Mouse (Mus musculus): ENCODE measurements around the gene Anp32a. TPM values are rescaled to one million over a fixed set of nuclear protein-coding genes. Genes with fewer than 3 reads are reported as not detected.

Anp32a gene
- total RNA-seq, 2 experiments from 2014 or later = 136 to 137 TPM

DNA sequence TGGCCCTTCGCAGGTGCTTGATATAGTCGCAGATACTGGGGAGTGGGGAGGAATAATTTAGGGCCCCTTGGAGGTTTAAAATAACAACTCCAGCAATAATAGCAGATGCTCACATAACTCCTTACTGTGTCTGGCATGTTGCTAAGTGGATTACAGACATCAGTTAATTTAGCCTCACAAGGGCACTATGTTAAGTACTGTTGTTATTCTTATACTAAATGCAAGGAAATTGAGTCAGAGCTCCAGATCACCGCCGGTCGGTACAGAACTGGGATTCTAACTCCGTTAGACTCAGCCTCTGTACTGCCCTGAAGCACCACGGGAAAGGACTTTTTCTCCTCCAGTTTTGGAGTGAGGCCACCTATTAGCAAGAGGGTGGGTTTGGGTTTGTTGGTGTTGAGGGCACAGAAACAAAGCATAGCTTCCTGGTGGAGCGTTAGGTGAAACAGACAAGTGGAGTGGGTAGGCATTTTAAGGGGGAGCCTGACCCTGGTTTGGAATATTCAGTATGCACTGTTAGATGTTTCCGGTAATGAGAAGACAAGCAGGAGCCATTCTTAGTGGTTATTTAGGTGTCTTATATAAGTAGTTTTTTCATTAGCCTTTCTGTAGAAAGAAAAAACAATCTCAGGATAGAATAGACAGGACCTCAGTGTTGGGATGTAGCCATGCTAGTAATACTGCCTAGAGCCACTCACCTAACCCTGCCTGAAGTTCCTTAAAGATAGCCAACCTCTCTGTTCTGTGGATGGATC lies 4.7 kb downstream of the Anp32a start:
- ATAC-seq (replicated peaks; ENCODE audit: low FRiP score, poor library complexity, severe bottlenecking) = no peak

DNA sequence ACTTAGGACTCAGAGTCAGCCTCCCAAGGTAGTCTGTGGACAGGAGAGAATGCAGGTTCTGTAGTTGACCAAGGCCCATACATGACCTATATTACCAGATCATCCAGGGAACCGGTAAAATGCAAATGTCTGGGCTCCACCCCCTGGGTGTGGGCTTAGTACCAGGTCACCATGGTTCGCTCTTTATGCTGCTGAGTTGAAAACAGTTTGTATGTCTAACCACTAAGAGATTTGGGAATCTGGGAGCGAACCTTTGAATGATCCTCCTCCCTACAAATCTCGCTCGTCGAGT lies 5.2 kb downstream of the Anp32a start:
- ATAC-seq (replicated peaks; ENCODE audit: low FRiP score, poor library complexity, severe bottlenecking) = no peak

DNA sequence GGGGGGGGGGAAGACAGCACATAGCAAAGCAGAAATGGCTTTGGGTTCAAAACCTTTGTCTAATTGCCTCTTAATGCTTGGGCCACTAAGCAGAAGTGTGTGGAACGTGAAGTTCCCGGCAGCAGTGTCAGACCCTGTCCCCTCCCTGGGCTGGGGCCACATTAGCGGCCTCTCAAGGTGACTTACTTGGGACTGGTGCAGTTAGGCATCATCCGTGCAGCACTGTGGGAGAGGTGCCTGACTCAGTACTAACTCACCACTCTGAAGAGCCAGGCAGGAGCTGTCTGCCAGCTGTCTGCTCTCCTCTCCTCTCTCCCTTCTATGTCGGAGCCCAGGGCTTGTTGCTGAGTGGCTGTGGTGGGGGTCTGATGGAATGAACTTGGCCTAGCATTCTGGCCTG lies 6.1 kb downstream of the Anp32a start:
- ATAC-seq (replicated peaks; ENCODE audit: low FRiP score, poor library complexity, severe bottlenecking) = no peak

DNA sequence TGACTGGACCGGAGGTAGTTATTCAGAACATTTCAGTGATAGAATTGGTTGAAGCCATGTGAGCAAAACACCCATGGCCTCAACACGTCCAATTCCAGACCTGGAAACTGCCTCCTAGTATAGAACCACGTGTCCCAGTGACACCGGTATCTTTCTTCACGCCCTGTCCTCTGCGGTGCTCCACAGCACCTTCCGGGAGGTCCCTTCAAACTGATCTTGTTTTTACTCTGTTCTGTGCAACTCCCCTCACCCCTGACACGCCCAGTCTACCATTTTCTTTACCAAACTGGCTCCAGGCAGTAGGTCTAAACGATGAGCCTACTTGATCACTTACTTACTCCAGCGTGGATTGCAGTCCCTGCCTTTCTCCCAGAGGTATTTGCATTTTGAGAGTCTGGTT lies 7.0 kb downstream of the Anp32a start:
- ATAC-seq (replicated peaks; ENCODE audit: low FRiP score, poor library complexity, severe bottlenecking) = no peak

DNA sequence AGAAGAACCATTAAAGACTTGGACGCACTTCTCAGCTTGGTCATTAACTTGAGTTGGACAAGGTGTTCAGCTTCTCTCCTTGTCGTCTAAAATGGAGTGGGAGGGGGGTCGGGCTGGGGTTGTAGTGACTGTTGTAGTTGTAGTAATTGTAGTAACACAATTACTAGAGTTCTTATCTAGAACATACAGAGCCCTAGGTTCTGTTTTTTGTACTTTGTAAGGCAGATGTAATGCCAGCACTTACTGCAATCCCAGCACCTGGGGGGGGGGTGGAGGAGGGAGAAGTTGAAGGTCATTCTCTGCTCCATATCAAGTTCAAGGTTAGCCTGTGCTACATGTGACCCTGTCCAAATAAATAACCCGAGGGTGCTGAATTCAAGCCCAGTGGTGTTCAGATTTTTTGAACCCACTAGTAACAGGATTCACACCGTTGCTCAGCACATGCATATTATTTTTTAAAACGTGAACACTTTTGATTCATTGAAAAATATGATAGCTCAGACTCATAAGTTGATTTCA lies 7.4 kb downstream of the Anp32a start:
- no peak for ATAC-seq (replicated peaks; ENCODE audit: low FRiP score, poor library complexity, severe bottlenecking)

DNA sequence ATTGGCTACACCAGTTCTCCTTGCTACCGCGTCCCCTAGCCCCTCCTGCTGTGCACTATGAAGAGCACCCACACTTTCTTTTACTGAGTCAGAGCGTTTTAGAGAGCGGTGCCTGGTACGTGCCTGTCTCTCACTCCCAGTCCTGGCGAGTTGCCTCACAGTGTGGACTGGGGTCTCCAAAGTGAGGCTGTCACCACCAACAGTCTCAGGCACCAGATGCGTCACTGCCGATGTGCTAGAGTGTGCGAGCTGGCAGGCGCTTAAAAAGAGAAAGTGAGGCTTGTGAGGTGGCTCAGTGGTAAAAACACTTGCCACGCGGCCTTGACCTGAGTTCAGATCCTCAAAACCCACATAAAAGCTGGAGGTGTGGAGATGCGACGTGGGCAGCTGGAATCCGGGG lies 8.2 kb downstream of the Anp32a start:
- ATAC-seq (replicated peaks; ENCODE audit: low FRiP score, poor library complexity, severe bottlenecking) = no peak

DNA sequence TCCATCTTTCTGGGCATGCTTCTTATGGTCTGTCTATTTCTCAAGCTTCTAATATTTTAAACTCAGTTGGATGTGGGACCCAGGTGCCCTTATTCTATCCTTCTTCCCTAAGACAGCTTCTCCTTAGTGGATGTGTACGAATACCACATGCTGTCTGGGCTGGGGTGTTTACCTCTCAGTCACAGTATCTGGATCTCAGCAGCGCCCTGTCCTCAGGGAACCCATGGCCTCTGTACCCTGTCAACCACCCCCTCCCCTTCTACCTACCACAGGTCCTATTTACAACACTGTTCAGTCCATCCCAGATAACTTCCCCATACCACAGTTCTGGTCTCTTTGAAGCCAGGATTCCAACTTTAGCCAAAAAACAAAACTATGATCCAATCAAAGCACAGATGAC lies 9.6 kb downstream of the Anp32a start:
- ATAC-seq (replicated peaks; ENCODE audit: low FRiP score, poor library complexity, severe bottlenecking) = no peak

DNA sequence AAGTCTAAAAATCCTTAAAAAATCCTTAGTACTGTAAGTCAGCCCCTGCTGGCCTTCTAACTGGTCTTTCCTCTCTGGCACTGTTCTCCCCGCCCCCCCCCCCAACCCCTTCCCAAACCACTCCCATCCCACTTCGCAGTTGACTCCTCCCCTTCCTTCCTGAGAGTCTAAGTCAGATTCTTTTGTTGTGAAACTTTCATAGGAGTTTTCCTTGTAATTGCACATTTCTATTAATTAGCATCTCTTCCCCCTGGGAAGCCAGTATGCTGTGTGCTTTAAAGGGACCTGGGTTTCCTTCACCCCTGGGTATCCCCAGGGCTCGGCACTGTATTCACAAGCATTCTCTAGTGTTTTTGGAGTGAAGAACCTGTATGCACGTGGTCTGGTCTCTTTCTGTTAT lies 10.1 kb downstream of the Anp32a start:
- no peak for ATAC-seq (replicated peaks; ENCODE audit: low FRiP score, poor library complexity, severe bottlenecking)

DNA sequence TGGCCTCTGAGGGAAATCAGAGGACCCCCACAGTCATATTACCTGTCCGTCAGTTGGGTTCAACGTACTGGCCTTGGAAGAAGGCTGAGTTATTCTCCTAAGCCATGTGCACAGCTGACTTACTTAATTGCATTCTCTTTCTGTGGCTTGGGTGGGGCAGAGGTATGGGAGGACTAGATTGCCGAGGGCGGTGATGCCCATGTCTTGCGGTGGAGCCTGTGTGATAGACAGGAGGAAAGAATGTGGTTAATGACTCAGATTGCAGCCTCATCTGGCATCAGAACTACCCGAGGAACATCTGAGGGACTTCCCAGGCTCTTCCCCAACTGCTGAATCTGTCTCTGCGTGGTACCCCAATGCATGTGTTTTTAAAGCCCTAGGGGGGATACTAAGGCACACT lies 12.7 kb downstream of the Anp32a start:
- ATAC-seq (replicated peaks; ENCODE audit: low FRiP score, poor library complexity, severe bottlenecking) = peak; percentile 74; the same call in 1 of the 2 replicates

DNA sequence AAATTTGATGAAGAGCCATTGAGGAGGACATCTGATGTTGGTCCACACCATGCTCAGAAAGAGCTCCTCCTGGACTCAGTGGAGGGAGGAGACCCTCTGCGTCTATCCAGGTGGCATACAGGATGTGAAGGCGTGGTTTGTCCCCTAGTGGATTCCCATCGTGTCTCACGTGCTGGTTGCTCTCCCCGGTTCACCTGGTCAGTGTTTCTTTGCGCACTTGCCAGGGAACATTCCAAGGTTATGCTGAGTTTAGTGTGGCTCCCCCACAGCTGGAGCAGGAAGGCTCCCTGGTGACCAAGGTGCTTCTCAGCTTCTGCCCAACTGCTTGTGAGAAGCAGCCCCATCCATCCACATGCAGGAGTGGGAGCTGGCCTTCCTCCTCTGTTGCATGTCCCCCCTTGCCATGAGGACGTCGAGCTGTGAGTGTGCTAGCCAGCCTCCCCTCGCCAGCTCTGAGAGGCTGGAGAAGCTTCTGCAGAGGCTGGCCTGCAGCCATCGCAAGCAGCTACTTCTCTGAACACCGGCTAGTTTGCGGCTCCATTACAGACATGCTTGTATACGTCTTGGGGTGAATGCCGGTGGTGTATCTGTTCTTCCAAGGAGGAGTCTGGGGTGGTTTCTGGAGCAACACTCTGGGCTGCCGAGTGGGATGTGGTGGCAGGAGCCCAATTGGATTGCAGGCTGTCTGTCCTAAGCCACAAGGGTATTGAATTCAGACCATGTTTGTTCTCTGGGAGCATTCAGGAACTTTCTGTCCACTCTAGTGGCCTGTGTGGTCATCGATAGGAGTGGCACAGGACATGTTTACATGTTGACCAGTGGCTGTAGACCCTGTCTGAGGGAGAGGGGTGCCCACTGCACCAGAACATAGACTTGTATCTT lies 14.0 kb downstream of the Anp32a start:
- no peak for ATAC-seq (replicated peaks; ENCODE audit: low FRiP score, poor library complexity, severe bottlenecking)

DNA sequence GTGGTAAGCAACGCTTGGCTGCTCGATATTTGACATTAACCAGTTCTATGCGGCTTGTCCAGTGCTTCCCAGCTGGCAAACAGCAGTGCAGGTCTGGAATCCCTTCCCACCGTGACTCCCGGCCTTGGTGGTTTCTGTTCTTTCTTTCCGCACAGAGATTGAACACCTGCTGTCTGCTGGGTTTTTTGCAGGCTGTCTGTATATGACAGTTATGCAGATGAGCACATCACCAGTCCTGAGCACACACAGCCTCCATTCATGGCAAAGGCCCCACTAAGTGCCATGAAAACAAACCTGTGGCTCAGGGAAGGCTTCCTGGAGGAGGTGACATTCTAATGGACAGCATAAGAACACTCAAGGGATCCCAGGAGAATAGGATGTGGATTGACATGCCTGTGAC lies 14.7 kb downstream of the Anp32a start:
- ATAC-seq (replicated peaks; ENCODE audit: low FRiP score, poor library complexity, severe bottlenecking) = no peak

DNA sequence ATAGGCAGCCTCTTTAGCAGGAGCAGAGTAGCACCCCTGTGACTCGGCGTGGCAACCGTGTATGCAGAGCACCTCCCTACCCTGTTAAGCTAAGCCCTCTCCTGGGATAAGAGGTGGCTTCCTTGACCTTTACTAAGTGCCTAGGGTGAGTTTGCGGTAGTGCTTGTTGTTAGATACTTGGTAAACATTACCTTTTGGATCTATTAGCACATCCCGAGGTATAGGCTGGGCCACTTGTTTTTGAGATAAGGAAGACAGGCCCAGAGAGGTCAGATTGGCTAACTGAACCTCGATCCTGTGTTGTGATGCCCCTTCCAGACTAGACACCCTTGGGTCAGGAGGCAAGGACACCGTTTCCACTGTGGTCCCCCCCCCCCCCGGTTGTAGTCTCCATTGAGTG lies 16.5 kb downstream of the Anp32a start:
- ATAC-seq (replicated peaks; ENCODE audit: low FRiP score, poor library complexity, severe bottlenecking) = no peak

DNA sequence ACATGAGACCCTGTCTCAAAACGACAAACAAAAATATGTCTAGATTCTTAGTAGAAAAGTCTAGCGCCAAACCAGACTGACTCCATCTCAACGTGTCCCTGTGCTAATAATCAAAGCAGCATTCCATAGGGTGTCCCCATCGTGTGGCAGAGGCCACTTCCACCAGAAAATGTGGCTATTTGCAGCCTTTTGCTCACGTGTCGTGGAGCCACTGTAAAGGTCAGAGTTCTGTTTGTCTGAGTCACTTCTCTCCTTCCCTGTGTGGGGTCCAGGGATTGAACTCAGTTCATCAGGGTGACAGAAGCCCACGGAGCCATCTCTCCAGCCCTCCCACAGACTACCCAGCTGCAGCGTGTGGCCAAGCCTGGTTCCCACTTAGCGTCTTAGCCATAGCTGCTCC lies 17.8 kb downstream of the Anp32a start:
- ATAC-seq (replicated peaks; ENCODE audit: low FRiP score, poor library complexity, severe bottlenecking) = no peak

DNA sequence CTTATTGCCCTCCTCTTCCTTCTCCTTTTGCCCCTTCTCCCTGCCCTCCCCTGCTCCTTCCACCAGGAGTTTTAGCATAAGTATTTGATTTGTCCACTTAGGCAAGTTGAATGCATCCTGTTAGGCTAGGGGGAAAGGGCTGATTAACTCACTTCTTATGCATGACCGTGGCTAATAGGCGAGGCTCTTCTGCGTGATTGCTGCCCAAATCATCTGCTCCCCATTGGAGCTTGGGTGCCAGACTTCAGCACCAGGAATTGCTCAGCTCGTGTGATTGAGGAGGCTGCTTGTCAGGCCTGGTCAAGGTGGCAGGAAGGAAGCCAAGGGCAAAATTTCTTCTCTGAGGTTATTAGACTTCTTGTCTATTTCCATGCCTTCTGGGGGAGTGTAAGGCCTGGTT lies 19.8 kb downstream of the Anp32a start:
- no peak for ATAC-seq (replicated peaks; ENCODE audit: low FRiP score, poor library complexity, severe bottlenecking)

DNA sequence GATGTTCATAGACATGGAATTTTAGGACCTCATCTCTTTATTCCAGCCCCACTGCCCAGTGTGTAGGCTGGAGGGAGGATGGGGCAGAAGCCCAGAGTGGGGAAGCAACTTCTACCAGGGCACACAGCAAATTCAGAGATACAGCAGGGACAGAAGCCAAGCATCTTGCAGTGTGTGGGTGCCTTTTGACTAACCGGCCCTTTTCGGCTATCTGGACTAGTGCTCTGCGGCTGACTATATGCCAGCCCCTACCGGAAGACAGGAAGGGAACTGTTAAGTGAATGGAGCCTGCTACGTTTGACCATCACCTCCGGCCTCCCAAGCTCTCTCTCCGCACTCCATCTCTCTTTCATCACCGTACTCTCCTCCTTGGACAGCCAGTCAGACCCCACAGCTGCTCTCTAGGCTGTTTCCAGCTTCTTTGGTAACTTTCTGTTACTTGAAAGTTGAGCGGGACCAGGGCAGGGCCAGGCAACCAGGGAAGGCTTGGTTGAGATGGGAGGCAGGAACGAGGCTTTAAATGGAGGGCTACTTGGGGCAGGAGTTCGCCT lies 21.8 kb downstream of the Anp32a start:
- ATAC-seq (replicated peaks; ENCODE audit: low FRiP score, poor library complexity, severe bottlenecking) = no peak

DNA sequence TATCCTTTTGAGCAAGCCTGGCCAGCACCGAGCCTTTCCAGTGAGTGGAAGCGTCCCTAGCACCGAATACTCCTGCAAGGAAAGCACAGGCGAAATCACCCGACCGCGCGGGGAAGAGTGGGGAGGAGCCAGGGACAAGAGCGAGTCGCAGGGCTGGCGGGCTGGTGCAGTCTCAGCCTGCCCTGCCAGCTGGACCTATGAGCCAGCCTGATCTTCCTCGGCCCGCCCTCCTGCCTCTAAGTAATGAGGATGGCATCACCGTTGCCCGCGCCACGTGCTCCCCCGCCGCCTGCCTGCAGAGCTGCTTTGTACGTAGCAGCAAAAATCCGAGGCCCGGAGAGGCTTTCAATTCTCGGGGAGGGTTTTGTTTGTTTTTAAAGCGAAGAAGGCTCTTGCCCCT lies 22.5 kb downstream of the Anp32a start:
- peak; percentile 86 for ATAC-seq (replicated peaks; ENCODE audit: low FRiP score, poor library complexity, severe bottlenecking)

DNA sequence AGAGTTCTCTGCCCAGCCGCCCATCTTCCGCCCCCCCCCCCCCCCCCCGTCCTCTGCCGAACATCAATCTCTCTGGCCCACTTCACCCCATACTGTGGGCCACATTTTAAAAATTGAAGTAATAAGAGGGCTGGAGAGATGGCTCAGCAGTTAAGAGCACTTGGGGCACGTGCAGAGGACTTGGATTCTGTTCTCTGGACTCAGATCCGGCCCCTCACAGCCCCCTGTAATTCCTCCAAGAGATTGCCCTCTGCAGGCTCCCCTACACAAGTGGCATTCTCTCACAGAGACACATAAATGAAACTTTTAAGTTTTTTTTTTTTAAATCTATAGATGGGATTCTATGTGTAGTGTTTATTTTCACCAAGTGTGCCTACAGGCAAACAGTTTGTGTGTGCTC lies 23.1 kb downstream of the Anp32a start:
- no peak for ATAC-seq (replicated peaks; ENCODE audit: low FRiP score, poor library complexity, severe bottlenecking)

DNA sequence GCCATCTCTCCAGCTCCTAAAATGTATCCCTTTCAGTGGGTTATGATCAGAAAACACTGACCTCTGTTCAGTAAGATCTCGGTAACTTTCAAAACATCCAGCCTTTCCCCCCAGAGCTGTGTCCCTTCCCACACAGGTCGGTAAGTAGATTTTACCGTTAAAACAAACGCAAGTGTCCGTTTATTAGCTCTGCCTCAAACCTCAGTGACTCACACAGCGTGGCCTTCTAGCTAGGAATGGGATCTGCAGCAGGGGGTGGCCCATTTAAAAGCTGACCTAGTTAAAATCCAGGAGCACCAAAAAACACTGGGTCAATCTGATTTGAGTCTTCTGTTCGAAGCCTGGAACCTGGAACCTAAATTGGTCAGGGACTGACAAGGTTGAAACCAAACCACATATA lies 23.7 kb downstream of the Anp32a start:
- no peak for ATAC-seq (replicated peaks; ENCODE audit: low FRiP score, poor library complexity, severe bottlenecking)

DNA sequence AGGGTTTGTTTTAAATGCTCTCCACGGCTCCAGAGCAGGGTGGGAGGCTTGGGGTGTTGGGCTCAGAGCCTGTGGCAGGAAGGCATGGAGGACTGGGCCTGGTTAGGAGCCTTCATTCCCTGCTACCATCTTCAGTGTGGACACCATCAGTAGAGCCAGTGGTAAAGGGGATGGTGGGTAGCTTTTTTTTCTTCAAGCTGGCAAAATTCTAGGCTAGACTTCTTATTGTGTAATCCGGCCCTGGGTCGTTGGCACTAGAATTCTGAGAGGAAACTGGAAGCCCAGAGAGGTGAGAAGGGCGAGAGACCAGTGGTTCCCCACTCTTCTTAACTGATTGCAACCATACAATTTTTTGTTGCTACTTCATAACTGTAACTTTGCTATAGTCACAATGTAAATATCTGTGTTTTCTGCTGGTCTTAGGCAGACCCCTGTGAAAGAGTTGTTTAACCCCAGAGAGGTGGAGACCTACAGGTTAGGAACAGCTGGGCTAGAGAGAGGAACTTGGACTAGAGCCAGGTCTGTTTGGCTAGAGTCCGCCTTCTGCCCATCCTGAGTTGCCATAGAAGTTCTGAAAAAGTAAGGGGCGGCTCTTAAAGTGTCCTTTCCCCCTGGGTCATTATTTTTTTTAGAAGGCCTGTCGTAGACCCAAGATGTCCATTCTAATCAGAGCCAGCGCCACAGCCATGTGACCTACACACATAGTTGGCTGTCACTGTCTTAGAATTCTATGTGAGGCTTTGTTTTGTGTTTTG lies 24.4 kb downstream of the Anp32a start:
- no peak for ATAC-seq (replicated peaks; ENCODE audit: low FRiP score, poor library complexity, severe bottlenecking)
